Mouse (Mus musculus): Measurements from ENCODE around the gene Pkmyt1. TPM values are rescaled to one million over a fixed set of nuclear protein-coding genes. Genes with fewer than 3 reads are reported as not detected.

The Pkmyt1 gene
- 17.9 and 19.7 TPM in 2 replicates for polyA plus RNA-seq (2015; fragmentation: Nextera tagmentation; extraction: Ambion mirVana)

DNA sequence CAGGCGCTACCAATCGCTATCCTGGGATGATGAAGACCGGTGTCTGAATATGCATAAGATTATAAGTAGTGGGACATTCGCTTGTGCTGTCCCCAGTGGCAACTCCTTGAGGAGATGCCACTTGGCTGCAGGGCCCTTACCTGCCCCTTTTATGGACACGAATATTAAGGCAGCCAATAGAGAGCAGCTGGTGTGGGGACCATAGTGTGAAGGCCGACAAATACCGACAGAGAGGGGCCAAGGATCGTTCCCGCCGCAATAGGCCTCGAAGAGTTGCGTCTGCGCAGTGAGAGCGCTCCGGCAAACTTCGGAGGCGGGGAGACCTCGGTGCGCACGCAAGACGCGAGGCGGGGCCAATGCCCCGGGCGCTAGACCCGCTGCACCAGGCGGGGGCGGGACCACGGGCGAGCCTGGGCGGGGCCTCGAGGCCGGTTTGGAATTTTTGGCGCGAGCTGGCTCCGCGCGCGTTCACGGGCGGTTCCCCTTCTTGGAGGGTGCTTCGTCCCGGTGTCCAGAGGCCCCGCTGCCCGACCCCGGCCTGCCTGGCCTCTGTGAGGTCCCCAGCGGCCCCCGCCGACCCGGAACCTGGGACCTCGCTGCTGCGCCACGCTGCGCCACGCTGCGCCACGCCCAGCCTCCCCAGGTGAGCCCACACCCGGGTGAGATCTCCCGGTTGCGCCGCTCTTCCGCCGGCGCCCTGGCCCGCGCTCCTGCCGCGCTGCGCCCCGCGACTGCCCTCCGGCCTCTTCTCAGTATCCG lies at the start of gene Pkmyt1:
Gene Pkmyt1, plus strand, starts transcription at position 338 of the 759 bp plus-strand sequence.
- H3K4me3 ChIP-seq (ENCODE audit: low read depth, low read length) = peak within 1 kb of the TSS; percentile 90
- H3K9ac ChIP-seq (ENCODE audit: low read depth, low read length) = peak within 1 kb of the TSS; percentile 80
- peaks cover 10% of the 10 kb centered on the region; the same call in 1 of the 2 replicates for H3K4me1 ChIP-seq (ENCODE audit: control insufficient read depth, insufficient read depth, low read length)
- H3K36me3 ChIP-seq (ENCODE audit: control insufficient read depth, insufficient read depth, low read length) = no peaks in the 10 kb centered on the region
- no peaks in the 10 kb centered on the region for H3K9me3 ChIP-seq (replicated peaks; ENCODE audit: control insufficient read depth, low read length, poor library complexity, severe bottlenecking)
- peak within 1 kb of the TSS; percentile 92 for H3K4me2 ChIP-seq (ENCODE audit: low read length)
- H3K27me3 ChIP-seq (ENCODE audit: control insufficient read depth, insufficient read depth, low read depth, low read length) = no peaks in the 10 kb centered on the region
- H3K27ac ChIP-seq (ENCODE audit: low read length) = peak within 1 kb of the TSS; percentile 61
- WGBS = under 1% methylated on average over 63 of the region's 73 CpGs
- peak; percentile 93 for ATAC-seq

DNA sequence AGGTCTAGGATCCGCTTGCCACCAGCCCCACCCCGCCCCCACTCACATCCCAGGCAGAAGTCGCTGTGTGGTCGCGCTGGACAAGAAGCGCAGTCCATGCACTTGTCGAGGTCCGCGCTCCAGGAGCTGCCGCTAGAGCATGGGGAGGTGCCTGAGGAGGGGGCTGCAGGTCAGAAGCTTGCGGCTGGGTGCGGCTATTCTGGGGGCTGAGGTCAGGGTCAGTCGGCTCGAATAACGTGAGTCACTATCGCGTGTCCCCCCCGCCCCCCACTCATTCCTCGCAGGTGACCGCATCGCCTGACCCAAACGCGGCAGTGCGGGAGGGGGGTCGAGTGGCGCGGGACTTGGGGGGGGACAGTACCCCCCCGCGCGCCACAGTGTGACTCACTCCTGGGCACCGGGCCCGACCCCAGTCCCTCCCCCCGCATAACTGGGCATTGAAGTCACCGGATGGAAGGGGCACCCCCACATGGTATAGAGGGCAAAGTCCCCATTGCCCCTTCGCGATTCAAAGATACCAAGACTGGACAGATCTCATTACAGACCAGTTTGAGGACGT lies 49.6 kb upstream of the Pkmyt1 start:
- Histone ChIP-seq H3K4me1 (ENCODE audit: control insufficient read depth, insufficient read depth, low read length) (peaks cover 35% of the 10 kb centered on the region), H3K27me3 (ENCODE audit: control insufficient read depth, insufficient read depth, low read depth, low read length) (peaks cover 36% of the 10 kb centered on the region)
- 0% methylated on average over 29 of the region's 37 CpGs for WGBS

GRCm38 (mm10) chr17:23677236-23677679 lies 48.9 kb upstream of the Pkmyt1 start, which contains the start of gene Tnfrsf12a:
Gene Tnfrsf12a (minus strand): TSS chr17:23677468.
- peak within 1 kb of the TSS; percentile 43 for H3K4me3 ChIP-seq (ENCODE audit: low read depth, low read length)
- H3K36me3 ChIP-seq (ENCODE audit: control insufficient read depth, insufficient read depth, low read length) = no peaks in the 10 kb centered on the region
- H3K27ac ChIP-seq (ENCODE audit: low read length) = no peak within 1 kb of the TSS
- peak within 1 kb of the TSS; percentile 75 for H3K4me2 ChIP-seq (ENCODE audit: low read length)
- peaks cover 43% of the 10 kb centered on the region for H3K27me3 ChIP-seq (ENCODE audit: control insufficient read depth, insufficient read depth, low read depth, low read length)
- ATAC-seq = no peak
- WGBS = under 1% methylated on average over 34 of the region's 34 CpGs
- H3K9me3 ChIP-seq (replicated peaks; ENCODE audit: control insufficient read depth, low read length, poor library complexity, severe bottlenecking) = no peaks in the 10 kb centered on the region
- H3K4me1 ChIP-seq (ENCODE audit: control insufficient read depth, insufficient read depth, low read length) = peaks cover 35% of the 10 kb centered on the region
- H3K9ac ChIP-seq (ENCODE audit: low read depth, low read length) = peak within 1 kb of the TSS; percentile 43

More for the DNA sequence above, 49.6 kb upstream of the Pkmyt1 start:
- Histone ChIP-seq H3K9ac (ENCODE audit: low read depth, low read length) (peak overlapping the region; percentile 43), H3K4me3 (ENCODE audit: low read depth, low read length) (peak overlapping the region; percentile 43), H3K27ac (ENCODE audit: low read length) (no peak overlapping the region), H3K4me2 (ENCODE audit: low read length) (peak overlapping the region; percentile 75), H3K9me3 (replicated peaks; ENCODE audit: control insufficient read depth, low read length, poor library complexity, severe bottlenecking) (no peaks in the 10 kb centered on the region), H3K36me3 (ENCODE audit: control insufficient read depth, insufficient read depth, low read length) (no peaks in the 10 kb centered on the region)
- no peak for ATAC-seq

GRCm38 (mm10) chr17:23679127-23679835 lies 46.9 kb upstream of the Pkmyt1 start, which contains the start of gene Cldn6:
Gene Cldn6 (plus strand): TSS chr17:23679249.
- WGBS = 2% methylated on average over 38 of the region's 38 CpGs
- Histone ChIP-seq H3K27ac (ENCODE audit: low read length) (no peak within 1 kb of the TSS), H3K4me2 (ENCODE audit: low read length) (peak within 1 kb of the TSS; percentile 42), H3K9me3 (replicated peaks; ENCODE audit: control insufficient read depth, low read length, poor library complexity, severe bottlenecking) (no peaks in the 10 kb centered on the region), H3K36me3 (ENCODE audit: control insufficient read depth, insufficient read depth, low read length) (no peaks in the 10 kb centered on the region), H3K4me1 (ENCODE audit: control insufficient read depth, insufficient read depth, low read length) (peaks cover 27% of the 10 kb centered on the region), H3K9ac (ENCODE audit: low read depth, low read length) (peak within 1 kb of the TSS; percentile 18; the same call in 1 of the 2 replicates), H3K27me3 (ENCODE audit: control insufficient read depth, insufficient read depth, low read depth, low read length) (peaks cover 57% of the 10 kb centered on the region), H3K4me3 (ENCODE audit: low read depth, low read length) (peak within 1 kb of the TSS; percentile 23)
- no peak for ATAC-seq

GRCm38 (mm10) chr17:23680336-23680735 lies 45.8 kb upstream of the Pkmyt1 start:
- no peak overlapping the region for H3K4me3 ChIP-seq (ENCODE audit: low read depth, low read length)
- no peaks in the 10 kb centered on the region for H3K36me3 ChIP-seq (ENCODE audit: control insufficient read depth, insufficient read depth, low read length)
- WGBS = 81% methylated on average over 9 of the region's 9 CpGs
- H3K4me1 ChIP-seq (ENCODE audit: control insufficient read depth, insufficient read depth, low read length) = peaks cover 21% of the 10 kb centered on the region
- no peaks in the 10 kb centered on the region for H3K9me3 ChIP-seq (replicated peaks; ENCODE audit: control insufficient read depth, low read length, poor library complexity, severe bottlenecking)
- H3K9ac ChIP-seq (ENCODE audit: low read depth, low read length) = no peak overlapping the region
- no peak for ATAC-seq
- H3K27ac ChIP-seq (ENCODE audit: low read length) = no peak overlapping the region
- H3K4me2 ChIP-seq (ENCODE audit: low read length) = no peak overlapping the region
- H3K27me3 ChIP-seq (ENCODE audit: control insufficient read depth, insufficient read depth, low read depth, low read length) = peaks cover 58% of the 10 kb centered on the region

DNA sequence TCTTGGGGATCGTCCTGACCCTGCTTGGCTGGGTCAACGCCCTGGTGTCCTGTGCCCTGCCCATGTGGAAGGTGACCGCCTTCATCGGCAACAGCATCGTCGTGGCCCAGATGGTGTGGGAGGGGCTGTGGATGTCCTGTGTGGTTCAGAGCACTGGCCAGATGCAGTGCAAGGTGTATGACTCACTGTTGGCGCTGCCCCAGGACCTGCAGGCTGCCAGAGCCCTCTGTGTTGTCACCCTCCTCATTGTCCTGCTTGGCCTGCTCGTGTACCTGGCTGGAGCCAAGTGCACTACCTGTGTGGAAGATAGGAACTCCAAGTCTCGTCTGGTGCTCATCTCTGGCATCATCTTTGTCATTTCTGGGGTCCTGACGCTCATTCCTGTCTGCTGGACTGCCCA lies 45.0 kb upstream of the Pkmyt1 start:
- Histone ChIP-seq H3K4me1 (ENCODE audit: control insufficient read depth, insufficient read depth, low read length) (peaks cover 15% of the 10 kb centered on the region), H3K27me3 (ENCODE audit: control insufficient read depth, insufficient read depth, low read depth, low read length) (peaks cover 51% of the 10 kb centered on the region), H3K27ac (ENCODE audit: low read length) (no peak overlapping the region), H3K4me2 (ENCODE audit: low read length) (no peak overlapping the region), H3K4me3 (ENCODE audit: low read depth, low read length) (no peak overlapping the region), H3K9ac (ENCODE audit: low read depth, low read length) (no peak overlapping the region), H3K9me3 (replicated peaks; ENCODE audit: control insufficient read depth, low read length, poor library complexity, severe bottlenecking) (no peaks in the 10 kb centered on the region), H3K36me3 (ENCODE audit: control insufficient read depth, insufficient read depth, low read length) (no peaks in the 10 kb centered on the region)
- no peak for ATAC-seq
- 75% methylated on average over 10 of the region's 10 CpGs for WGBS

GRCm38 (mm10) chr17:23682092-23682491 lies 44.0 kb upstream of the Pkmyt1 start:
- Histone ChIP-seq H3K27ac (ENCODE audit: low read length) (no peak overlapping the region), H3K4me1 (ENCODE audit: control insufficient read depth, insufficient read depth, low read length) (peaks cover 6% of the 10 kb centered on the region; the same call in 1 of the 2 replicates), H3K4me3 (ENCODE audit: low read depth, low read length) (no peak overlapping the region), H3K4me2 (ENCODE audit: low read length) (no peak overlapping the region), H3K36me3 (ENCODE audit: control insufficient read depth, insufficient read depth, low read length) (no peaks in the 10 kb centered on the region), H3K27me3 (ENCODE audit: control insufficient read depth, insufficient read depth, low read depth, low read length) (peaks cover 47% of the 10 kb centered on the region), H3K9me3 (replicated peaks; ENCODE audit: control insufficient read depth, low read length, poor library complexity, severe bottlenecking) (no peaks in the 10 kb centered on the region), H3K9ac (ENCODE audit: low read depth, low read length) (no peak overlapping the region)
- WGBS = 62% methylated on average over 4 of the region's 4 CpGs
- no peak for ATAC-seq

DNA sequence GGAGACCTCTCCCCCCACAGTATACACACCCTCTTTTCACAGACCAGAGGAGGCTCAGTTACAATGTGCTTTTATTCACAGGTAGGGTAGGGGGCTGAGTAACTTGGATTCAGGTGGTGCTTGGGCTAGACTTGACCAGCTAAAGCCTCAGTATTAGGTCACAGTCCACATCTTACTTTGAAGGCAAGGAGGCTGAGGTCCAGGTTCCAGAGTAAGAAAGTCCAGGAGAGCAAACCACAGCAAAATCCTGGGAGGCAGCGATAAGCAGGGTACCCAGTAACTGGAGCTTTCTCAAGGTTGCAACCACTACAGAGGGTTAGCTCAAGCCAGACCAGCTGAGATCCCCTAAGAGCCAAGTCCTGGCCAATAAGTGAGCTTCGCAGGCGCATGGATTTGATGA lies 43.6 kb upstream of the Pkmyt1 start:
- Histone ChIP-seq H3K4me2 (ENCODE audit: low read length) (no peak overlapping the region), H3K4me1 (ENCODE audit: control insufficient read depth, insufficient read depth, low read length) (peaks cover 3% of the 10 kb centered on the region; the same call in 1 of the 2 replicates), H3K4me3 (ENCODE audit: low read depth, low read length) (no peak overlapping the region), H3K9ac (ENCODE audit: low read depth, low read length) (no peak overlapping the region), H3K9me3 (replicated peaks; ENCODE audit: control insufficient read depth, low read length, poor library complexity, severe bottlenecking) (no peaks in the 10 kb centered on the region), H3K27me3 (ENCODE audit: control insufficient read depth, insufficient read depth, low read depth, low read length) (peaks cover 47% of the 10 kb centered on the region), H3K27ac (ENCODE audit: low read length) (no peak overlapping the region), H3K36me3 (ENCODE audit: control insufficient read depth, insufficient read depth, low read length) (no peaks in the 10 kb centered on the region)
- WGBS = 73% methylated on average over 3 of the region's 3 CpGs
- no peak for ATAC-seq

All from midbrain, embryonic 16.5 days (tissue).